Mouse (Mus musculus) lung, postnatal 10 days (tissue): Measurements from ENCODE around the gene Chd2.
A peak's percentile ranks its signal among the peaks of the same experiment; 100 is the strongest.

ENCODE experiments used
- DNase-seq: peaks from one replicate; pipeline ENCODE4 v3.0.0; 2021

Gene Chd2

GRCm38 (mm10) chr7:73434336-73434677, 107.3 kb downstream of the Chd2 start:
- DNase-seq = no peak

DNA sequence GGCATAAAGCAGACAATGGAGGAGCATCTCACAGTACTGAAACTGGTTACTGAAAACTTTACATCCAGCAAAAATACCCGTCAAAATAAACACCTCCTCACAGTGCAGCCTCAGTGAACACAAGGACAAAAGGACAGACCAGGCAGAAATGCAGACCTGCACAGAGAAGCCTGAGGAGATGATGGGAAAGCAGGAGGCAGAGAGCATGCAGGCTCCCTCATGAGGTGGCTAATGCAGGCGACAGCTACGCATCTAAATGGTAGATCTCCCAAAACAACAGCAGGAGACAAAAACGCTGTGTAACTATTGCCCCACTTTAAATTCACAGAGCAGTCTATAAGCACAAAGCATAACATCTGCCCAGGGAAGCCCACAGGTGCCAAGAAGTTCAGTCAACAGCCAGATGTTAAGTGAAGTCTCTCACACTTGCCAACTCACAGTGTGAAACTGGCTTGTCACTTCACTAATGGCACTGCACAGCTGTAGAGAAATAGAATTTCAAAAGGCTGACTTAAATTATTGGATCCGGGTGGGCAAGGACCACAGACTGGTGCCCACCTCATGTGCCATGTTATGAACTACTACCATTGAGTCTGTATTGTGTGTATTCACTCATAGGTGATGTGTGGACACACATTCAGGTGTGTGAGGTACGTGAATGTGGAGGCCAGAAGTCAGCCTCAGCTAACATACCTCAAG, 107.8 kb downstream of the Chd2 start:
- no peak for DNase-seq

DNA sequence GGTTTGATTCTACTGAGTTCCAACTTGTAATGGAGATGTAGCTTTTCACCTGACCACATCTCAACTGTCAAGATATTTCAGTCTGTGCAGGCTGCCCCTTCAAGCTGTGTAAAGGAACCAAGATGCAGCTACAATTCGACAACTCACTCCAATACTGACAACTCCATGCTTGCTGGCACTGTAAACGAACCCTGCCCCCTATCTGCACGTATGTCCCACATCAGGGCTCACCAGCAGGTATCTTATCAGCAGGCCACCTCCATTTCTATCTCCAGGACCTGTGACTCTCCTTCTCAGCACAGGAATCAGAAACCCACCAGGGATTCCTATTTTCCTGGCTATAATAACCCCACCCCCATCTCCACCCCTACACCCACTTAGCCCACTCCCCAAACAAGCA, 113.1 kb downstream of the Chd2 start:
- no peak for DNase-seq

- DNase-seq = no peak
These were observed 113.8 kb downstream of the Chd2 start for GRCm38 (mm10) chr7:73427794-73428193.

DNA sequence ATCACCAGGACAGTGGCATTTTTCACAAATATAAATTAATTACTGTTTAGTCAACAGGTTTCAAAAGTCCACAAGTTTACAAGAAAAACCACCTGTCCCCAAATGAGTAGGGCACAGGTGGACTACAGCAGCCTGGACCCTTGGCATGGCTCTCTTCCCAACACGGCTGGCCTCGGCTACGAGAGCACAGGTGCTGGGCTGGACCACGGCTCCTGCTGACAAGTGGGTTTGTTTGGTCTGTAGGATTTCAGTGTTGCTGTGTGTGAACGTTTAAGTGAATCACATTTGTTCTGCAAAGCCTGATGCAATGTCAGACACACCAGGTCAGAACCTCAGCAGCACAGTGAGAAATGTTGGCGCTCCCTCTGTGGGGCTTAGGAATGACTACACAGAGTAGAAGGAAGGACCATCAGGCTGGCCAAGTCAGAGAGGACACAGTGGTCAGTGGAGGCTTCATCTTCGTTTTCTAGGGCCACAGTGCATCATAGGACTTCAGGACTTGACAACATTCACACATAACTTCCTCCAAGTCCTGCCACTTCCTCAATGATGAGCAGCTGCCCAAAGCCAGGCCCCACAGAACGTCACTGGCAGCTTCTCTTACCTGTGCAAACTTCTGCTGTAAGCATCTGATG, 114.8 kb downstream of the Chd2 start:
- DNase-seq = no peak

- peak; percentile 45 for DNase-seq
These were observed 115.4 kb downstream of the Chd2 start for GRCm38 (mm10) chr7:73426235-73426634.

- DNase-seq = no peak
These were observed 116.2 kb downstream of the Chd2 start for GRCm38 (mm10) chr7:73425451-73425850.

DNA sequence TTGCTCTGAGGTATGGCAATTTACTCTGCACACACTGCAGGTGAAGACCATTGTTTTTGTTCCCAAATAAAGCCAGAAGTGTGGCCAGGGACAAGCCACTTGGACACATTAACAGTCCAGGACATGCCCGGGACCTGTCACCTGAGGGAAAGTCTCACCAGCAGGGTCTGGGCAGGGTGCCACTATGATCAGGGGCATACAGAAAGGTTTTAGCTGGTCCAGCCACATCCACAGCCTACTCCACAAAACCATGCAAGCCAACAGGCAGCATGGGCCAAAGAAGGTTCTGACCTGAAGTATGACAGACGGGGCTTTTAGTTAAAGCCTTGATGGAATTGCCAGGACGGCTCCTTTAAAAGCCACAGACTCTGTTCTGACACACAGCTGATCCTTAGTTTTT, 116.9 kb downstream of the Chd2 start:
- DNase-seq = no peak

GRCm38 (mm10) chr7:73424243-73424642, 117.4 kb downstream of the Chd2 start:
- DNase-seq = no peak

- DNase-seq = no peak
These were observed 118.4 kb downstream of the Chd2 start for GRCm38 (mm10) chr7:73423236-73423635.

DNA sequence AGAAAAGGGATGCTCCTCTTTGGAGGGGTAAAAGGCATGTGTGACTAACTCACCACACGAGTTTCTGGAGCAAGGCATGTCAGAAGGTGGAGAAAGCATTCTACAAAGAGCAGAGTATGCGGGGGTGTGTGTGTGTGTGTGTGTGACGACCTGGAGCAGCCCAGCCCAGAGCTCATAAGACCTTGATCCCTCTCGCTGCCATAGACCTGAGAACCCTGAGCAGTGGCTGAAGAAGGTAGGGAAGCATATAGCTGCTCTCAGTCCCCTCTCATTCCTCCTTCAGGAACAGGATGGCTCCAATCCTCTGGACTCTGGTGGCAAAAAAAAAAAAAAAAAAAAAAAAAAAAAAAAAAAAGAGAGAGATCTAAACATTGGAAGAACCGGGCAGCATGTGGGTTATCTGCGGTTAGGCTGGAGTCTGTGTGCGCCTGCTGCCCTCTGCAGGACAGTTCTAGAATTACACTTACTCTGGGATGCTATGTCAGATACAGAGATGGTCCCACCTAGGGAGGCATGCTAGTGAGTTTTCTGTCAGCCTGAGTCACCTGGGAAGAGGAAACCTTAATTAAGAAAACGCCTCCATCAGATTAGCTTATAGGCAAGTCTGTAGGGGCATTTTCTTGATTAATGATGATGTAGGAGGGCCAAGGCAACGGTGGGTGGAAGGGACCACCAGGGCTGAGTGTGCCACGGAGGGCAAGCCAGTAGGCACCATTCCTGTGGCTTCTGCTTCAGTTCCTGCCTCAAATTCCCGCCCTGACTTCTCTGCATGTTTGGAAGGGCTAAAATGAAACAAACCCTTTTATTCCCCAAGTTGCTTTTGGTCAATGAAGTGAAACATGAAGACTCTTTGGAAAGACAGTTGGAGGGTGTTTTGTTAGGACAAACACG, 119.2 kb downstream of the Chd2 start:
- peak; percentile 85 for DNase-seq

GRCm38 (mm10) chr7:73421278-73422015, 120.2 kb downstream of the Chd2 start:
- DNase-seq = no peak

GRCm38 (mm10) chr7:73420827-73421226, 120.8 kb downstream of the Chd2 start:
- peak; percentile 20 for DNase-seq

GRCm38 (mm10) chr7:73419375-73419774, 122.3 kb downstream of the Chd2 start:
- no peak for DNase-seq

DNA sequence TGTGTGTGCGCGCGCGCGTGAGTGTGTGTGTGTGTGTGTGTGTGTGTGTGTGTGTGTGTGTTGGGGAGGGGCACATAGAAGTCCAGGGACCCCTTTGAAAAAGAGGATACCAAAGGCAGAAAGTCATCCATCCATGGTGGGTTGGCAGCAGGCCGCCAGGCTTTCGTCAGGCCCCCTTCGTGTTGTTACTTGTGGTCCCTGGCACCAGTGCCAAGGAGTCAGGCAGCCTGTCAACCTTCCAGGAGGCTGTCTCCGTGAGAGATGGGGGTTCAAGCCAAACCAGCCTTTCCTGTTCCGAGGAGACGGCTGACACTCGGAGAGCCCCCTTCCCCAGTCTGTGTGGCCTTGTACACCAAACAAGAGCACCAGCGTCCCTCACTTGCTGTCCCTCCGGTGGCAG, 127.4 kb downstream of the Chd2 start:
- DNase-seq = peak; percentile 29

DNA sequence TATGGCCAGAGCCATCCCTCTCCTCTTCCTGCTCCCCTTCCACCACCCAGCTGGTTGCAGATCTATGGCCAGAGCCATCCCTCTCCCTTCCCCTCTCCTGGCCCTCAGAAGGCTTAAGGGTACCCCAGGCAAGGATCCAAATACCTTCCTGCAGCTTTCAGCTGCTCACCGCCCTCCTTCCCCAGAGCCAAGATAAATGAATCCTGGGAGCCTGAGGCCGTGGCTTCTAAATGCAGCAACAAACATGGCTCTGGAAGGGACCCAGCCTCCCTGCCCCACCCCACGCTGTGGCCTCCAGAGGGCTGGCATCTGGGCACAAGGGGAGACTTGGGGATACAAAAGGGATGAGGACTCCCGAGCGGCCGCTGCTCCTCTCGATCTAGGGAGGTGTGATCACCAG, 129.2 kb downstream of the Chd2 start:
- no peak for DNase-seq

GRCm38 (mm10) chr7:73411986-73412385, 129.6 kb downstream of the Chd2 start:
- no peak for DNase-seq

GRCm38 (mm10) chr7:73411523-73411922, 130.1 kb downstream of the Chd2 start:
- no peak for DNase-seq

GRCm38 (mm10) chr7:73405550-73405949, 136.1 kb downstream of the Chd2 start:
- no peak for DNase-seq

- no peak for DNase-seq
These were observed 138.1 kb downstream of the Chd2 start for GRCm38 (mm10) chr7:73403538-73403937.

- DNase-seq = no peak
These were observed 139.0 kb downstream of the Chd2 start for GRCm38 (mm10) chr7:73402671-73403070.

- DNase-seq = no peak
These were observed 139.5 kb downstream of the Chd2 start for GRCm38 (mm10) chr7:73402106-73402505.
